Mouse (Mus musculus) stomach, postnatal 0 days (tissue): ENCODE results near the gene Mroh2b. TPM values are rescaled to one million over a fixed set of nuclear protein-coding genes. Genes with fewer than 3 reads are reported as not detected.

ENCODE experiments used
- ATAC-seq: fragments of 200-750 bp; cut with Nextera tagmentation; 2 replicates; pipeline ENCODE4 v1.8.0; 2017; ENCODE audit not compliant: low FRiP score, low TSS enrichment
- DNase-seq: peaks from one replicate; pipeline ENCODE4 v3.0.0-alpha.2; 2016; ENCODE audit warnings: low spot score
- H3K27ac ChIP-seq: fragments of 300-500 bp; sonication (generic); replicated peaks from 2 replicates; pipeline ENCODE4 v1.5.1; 2014; ENCODE audit warnings: mild to moderate bottlenecking, control low read depth
- H3K27me3 ChIP-seq: fragments of 300-500 bp; sonication (generic); 2 replicates; pipeline ENCODE4 v1.6.1; 2014; ENCODE audit warnings: low read length; ENCODE audit not compliant: control insufficient read depth, insufficient read depth
- H3K36me3 ChIP-seq: fragments of 300-500 bp; sonication (generic); 2 replicates; pipeline ENCODE4 v1.6.1; 2014; ENCODE audit warnings: low read length, mixed read lengths; ENCODE audit not compliant: control insufficient read depth, insufficient read depth
- H3K4me1 ChIP-seq: fragments of 300-500 bp; sonication (generic); replicated peaks from 2 replicates; pipeline ENCODE4 v1.6.1; 2014; ENCODE audit warnings: antibody characterized with exemption; ENCODE audit not compliant: control insufficient read depth, insufficient read depth
- H3K4me2 ChIP-seq: fragments of 300-500 bp; sonication (generic); replicated peaks from 2 replicates; pipeline ENCODE4 v1.6.1; 2014; ENCODE audit warnings: low read depth, mild to moderate bottlenecking, control low read depth, moderate library complexity
- H3K4me3 ChIP-seq: fragments of 300-500 bp; sonication (generic); 2 replicates; pipeline ENCODE4 v1.5.1; 2014; ENCODE audit warnings: low read depth, low read length, control low read depth
- H3K9ac ChIP-seq: fragments of 300-500 bp; sonication (generic); 2 replicates; pipeline ENCODE4 v1.6.1; 2014; ENCODE audit warnings: mild to moderate bottlenecking, low read length, control low read depth, mixed read lengths
- H3K9me3 ChIP-seq: fragments of 300-500 bp; sonication (generic); 2 replicates; pipeline ENCODE4 v1.6.1; 2016; ENCODE audit warnings: low read length; ENCODE audit not compliant: control insufficient read depth
- CTCF ChIP-seq: IDR thresholded peaks from 2 replicates; pipeline ENCODE4 v1.5.1; 2016; ENCODE audit warnings: antibody characterized with exemption, low read depth, mild to moderate bottlenecking, moderate library complexity
- EP300 ChIP-seq: optimal IDR thresholded peaks from 2 replicates; pipeline ENCODE3; 2016; ENCODE audit warnings: antibody characterized with exemption
- WGBS: fragments of 180-500 bp; shearing (Covaris S2); extraction: QIAGEN DNeasy Blood & Tissue Kit; methylation state at CpG from one replicate; pipeline ENCODE4 v1.1.7; 2014; 5-methylcytosine and 5-hydroxymethylcytosine counted together
- polyA plus RNA-seq: library from polyadenylated mRNA; unstranded; fragments of >200 nt; fragmentation: Nextera tagmentation; extraction: Ambion mirVana; gene quantifications from 2 replicates; pipeline ENCODE4 v1.2.1, GENCODE M21; 2015

Gene Mroh2b
- polyA plus RNA-seq, 1 experiment from 2014 or later, result not detected

DNA sequence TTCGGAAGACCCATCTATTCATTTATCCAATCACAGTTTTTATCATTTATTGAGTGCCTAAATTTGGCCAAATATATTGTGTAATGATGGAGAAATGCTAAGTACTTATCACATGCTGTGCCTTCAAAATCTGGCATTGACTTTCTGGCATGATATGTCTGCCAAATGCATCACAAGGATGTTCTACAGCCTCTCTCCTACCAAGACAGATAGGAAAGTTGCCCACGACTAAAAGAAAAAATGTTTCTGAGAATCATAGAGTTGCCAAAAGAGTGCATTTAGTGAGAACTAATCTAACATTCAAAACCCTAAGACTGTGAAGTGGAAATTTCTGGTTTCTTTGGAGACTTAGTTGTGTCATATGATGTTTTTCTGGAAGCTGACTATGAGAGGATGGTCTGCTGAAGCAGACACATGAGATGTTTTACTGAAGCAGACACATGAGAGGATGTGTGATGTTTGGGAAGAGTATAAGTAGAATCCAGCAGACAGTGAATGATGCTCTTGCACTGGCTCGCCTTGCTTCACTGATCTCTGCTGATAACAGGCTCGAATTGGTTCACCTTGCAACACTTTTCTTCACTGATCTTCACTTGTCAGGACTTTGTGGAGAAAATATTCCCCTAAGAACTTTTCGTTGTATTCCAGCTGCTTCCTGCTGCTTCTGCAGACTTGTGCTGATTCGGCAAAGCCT lies 105.1 kb downstream of the Mroh2b start:
- DNase-seq, result no peak
- H3K27ac ChIP-seq, result no peak overlapping the region
- H3K9ac ChIP-seq, result no peak overlapping the region
- whole genome bisulfite sequencing, result 72% methylated on average over 6 of the region's 6 CpGs
- no peak overlapping the region for H3K4me3 ChIP-seq
- H3K9me3 ChIP-seq, result no peaks in the 10 kb centered on the region
- no peak for ATAC-seq
- no peak for TF ChIP-seq EP300
- TF ChIP-seq CTCF, result no peak
- H3K36me3 ChIP-seq, result no peaks in the 10 kb centered on the region
- H3K4me2 ChIP-seq, result no peak overlapping the region
- H3K27me3 ChIP-seq, result no peaks in the 10 kb centered on the region
- no peaks in the 10 kb centered on the region for H3K4me1 ChIP-seq

GRCm38 (mm10) chr15:5009644-5010107 lies 111.1 kb downstream of the Mroh2b start:
- ATAC-seq, result peak; percentile 69
- no peak overlapping the region for H3K9ac ChIP-seq

More at GRCm38 (mm10) chr15:5009644-5010107, 111.1 kb downstream of the Mroh2b start:
- Histone ChIP-seq H3K36me3 (no peaks in the 10 kb centered on the region), H3K27ac (no peak overlapping the region), H3K9me3 (no peaks in the 10 kb centered on the region), H3K4me1 (no peaks in the 10 kb centered on the region), H3K27me3 (no peaks in the 10 kb centered on the region), H3K4me3 (no peak overlapping the region), H3K4me2 (no peak overlapping the region; the same call in 1 of the 2 replicates)
- TF ChIP-seq CTCF (no peak), EP300 (no peak)
- peak; percentile 29 for DNase-seq
- 45% methylated on average over 11 of the region's 11 CpGs for WGBS

Other genes with a start within 250 kb of the Mroh2b start
- 0.11 TPM in 1 of 2 replicates, not detected in the other for gene C6, start 171.6 kb upstream of the Mroh2b start, polyA plus RNA-seq
- gene C7, start 165.0 kb downstream of the Mroh2b start, polyA plus RNA-seq, result 0.04 and 0.06 TPM in 2 replicates
- gene Card6, start 209.8 kb downstream of the Mroh2b start, polyA plus RNA-seq, result 1.4 and 1.8 TPM in 2 replicates
- gene Rpl37, start 217.9 kb downstream of the Mroh2b start, polyA plus RNA-seq, result 661 and 725 TPM in 2 replicates
- 13.7 and 13.9 TPM in 2 replicates for gene Prkaa1, start 245.1 kb downstream of the Mroh2b start, polyA plus RNA-seq